8 mouse cellular contexts compared by ENCODE assay signal in genomic region chr13:67332019-67332724, GRCm38 (mm10). TPM values are rescaled to one million over a fixed set of nuclear protein-coding genes. Genes with fewer than 3 reads are reported as not detected.
DNase-seq lines count a peak whose midpoint lies in the region; ATAC-seq lines count a peak whose summit lies in the region.

Zfp595 (minus strand) TSS chr13:67332570.

- peak; percentile 84 for DNase-seq in T-cell, adult 2 months (ENCODE audit: low spot score)
- DNase-seq in cerebellum, postnatal 36 days: peak; percentile 64 to 78
- peak; percentile 78 to 92 for DNase-seq in frontal cortex, postnatal 36 days (ENCODE audit: low spot score in 2 of 2)
- DNase-seq in left cerebral cortex, adult 11 months (ENCODE audit: low spot score): peak; percentile 82
- DNase-seq in lung, postnatal 4 days: peak; percentile 80 to 90
- peak; percentile 46 for DNase-seq in retina, postnatal 7 days (ENCODE audit: low read depth, low spot score)
- peak; percentile 49 for DNase-seq in urinary bladder, adult 2 months (ENCODE audit: low spot score)

- no peaks in the 10 kb centered on the region for H3K36me3 ChIP-seq in hindbrain, embryonic 15.5 days

- H3K27me3 ChIP-seq in hindbrain, embryonic 15.5 days: no peaks in the 10 kb centered on the region

- H3K9ac ChIP-seq in hindbrain, embryonic 15.5 days: peak within 1 kb of the TSS; percentile 52

- H3K4me1 ChIP-seq in hindbrain, embryonic 15.5 days (replicated peaks): peaks cover 11% of the 10 kb centered on the region

- peak; percentile 95 for ATAC-seq in hindbrain, embryonic 15.5 days (ENCODE audit: low FRiP score, low read depth)

- H3K4me2 ChIP-seq in hindbrain, embryonic 15.5 days: peak within 1 kb of the TSS; percentile 92

- H3K9me3 ChIP-seq in hindbrain, embryonic 15.5 days: no peaks in the 10 kb centered on the region

- 14% methylated on average over 17 of the region's 17 CpGs for WGBS in hindbrain, embryonic 15.5 days

- peak within 1 kb of the TSS; percentile 45; the same call in 1 of the 2 replicates for H3K27ac ChIP-seq in hindbrain, embryonic 15.5 days (replicated peaks)

- peak within 1 kb of the TSS; percentile 61 for H3K4me3 ChIP-seq in hindbrain, embryonic 15.5 days

RNA-seq across cellular contexts. Expression of gene Zfp595, which starts in this region (rescaled TPM):
- polyA plus RNA-seq in hindbrain, embryonic 15.5 days (2015; fragmentation: Nextera tagmentation; extraction: Ambion mirVana): 1.7 and 1.9 TPM in 2 replicates
- 5.4 and 5.5 TPM in 2 replicates for polyA plus RNA-seq in urinary bladder, adult 2 months (2012; rRNA removed)

Comparison
In these comparisons a context has a peak if more than half of its experiments do, and no peak if none do; other contexts are left out.
1. Peak in every context shown above with its lines: DNase-seq, ATAC-seq, H3K4me3 ChIP-seq and H3K27ac ChIP-seq.